Mouse (Mus musculus): ENCODE results near the gene Nat14. TPM values are rescaled to one million over a fixed set of nuclear protein-coding genes. Genes with fewer than 3 reads are reported as not detected.
"Not testable (repeated sequence)": the region's sequence is repeated elsewhere in the genome, so short reads cannot be mapped to it uniquely, and the experiment has no call there.

The Nat14 gene
- polyA plus RNA-seq (2015; fragmentation: Nextera tagmentation; extraction: Ambion mirVana) = 3.0 and 4.0 TPM in 2 replicates

- Histone ChIP-seq H3K36me3 (ENCODE audit: control insufficient read depth, insufficient read depth, low read length) (peaks cover 18% of the 10 kb centered on the region; the same call in 1 of the 2 replicates), H3K4me3 (replicated peaks; ENCODE audit: low read length) (peak within 1 kb of the TSS; percentile 35), H3K9me3 (replicated peaks; ENCODE audit: control insufficient read depth, low read length) (no peaks in the 10 kb centered on the region), H3K4me1 (ENCODE audit: control insufficient read depth, insufficient read depth, low read length) (peaks cover 44% of the 10 kb centered on the region), H3K9ac (ENCODE audit: low read length) (peak within 1 kb of the TSS; percentile 58), H3K27me3 (ENCODE audit: control insufficient read depth, insufficient read depth, low read length) (no peaks in the 10 kb centered on the region), H3K4me2 (ENCODE audit: low read depth, low read length) (peak within 1 kb of the TSS; percentile 62), H3K27ac (ENCODE audit: low read length) (peak within 1 kb of the TSS; percentile 36)
- WGBS = 35% methylated on average over 8 of the region's 8 CpGs
- ATAC-seq (ENCODE audit: insufficient read depth, low FRiP score) = no peak
Measured at GRCm38 (mm10) chr7:4921824-4922482, at the start of gene Nat14. Gene Nat14 (plus strand): TSS chr7:4922028.

GRCm38 (mm10) chr7:4876753-4877221, 45.0 kb upstream of the Nat14 start, which contains the start of gene Isoc2a:
Gene Isoc2a (plus strand): TSS chr7:4877153.
- H3K4me2 ChIP-seq (ENCODE audit: low read depth, low read length) = peak within 1 kb of the TSS; percentile 92
- H3K27ac ChIP-seq (ENCODE audit: low read length) = peak within 1 kb of the TSS; percentile 73
- peak within 1 kb of the TSS; percentile 80 for H3K9ac ChIP-seq (ENCODE audit: low read length)
- WGBS = under 1% methylated on average over 22 of the region's 22 CpGs
- no peaks in the 10 kb centered on the region for H3K9me3 ChIP-seq (replicated peaks; ENCODE audit: control insufficient read depth, low read length)
- H3K36me3 ChIP-seq (ENCODE audit: control insufficient read depth, insufficient read depth, low read length) = no peaks in the 10 kb centered on the region
- H3K27me3 ChIP-seq (ENCODE audit: control insufficient read depth, insufficient read depth, low read length) = no peaks in the 10 kb centered on the region
- H3K4me3 ChIP-seq (replicated peaks; ENCODE audit: low read length) = peak within 1 kb of the TSS; percentile 76
- peak; percentile 100 for ATAC-seq (ENCODE audit: insufficient read depth, low FRiP score)
- H3K4me1 ChIP-seq (ENCODE audit: control insufficient read depth, insufficient read depth, low read length) = peaks cover 14% of the 10 kb centered on the region

- Histone ChIP-seq H3K27ac (ENCODE audit: low read length) (peak overlapping the region; percentile 72), H3K27me3 (ENCODE audit: control insufficient read depth, insufficient read depth, low read length) (no peaks in the 10 kb centered on the region), H3K9ac (ENCODE audit: low read length) (peak overlapping the region; percentile 80), H3K9me3 (replicated peaks; ENCODE audit: control insufficient read depth, low read length) (no peaks in the 10 kb centered on the region), H3K4me3 (replicated peaks; ENCODE audit: low read length) (peak overlapping the region; percentile 76), H3K36me3 (ENCODE audit: control insufficient read depth, insufficient read depth, low read length) (no peaks in the 10 kb centered on the region), H3K4me1 (ENCODE audit: control insufficient read depth, insufficient read depth, low read length) (peaks cover 14% of the 10 kb centered on the region), H3K4me2 (ENCODE audit: low read depth, low read length) (peak overlapping the region; percentile 92)
- ATAC-seq (ENCODE audit: insufficient read depth, low FRiP score) = no peak
- WGBS = 8% methylated on average over 11 of the region's 11 CpGs
Measured at GRCm38 (mm10) chr7:4877226-4877625, 44.6 kb upstream of the Nat14 start.

GRCm38 (mm10) chr7:4878186-4878585, 43.6 kb upstream of the Nat14 start:
- H3K4me1 ChIP-seq (ENCODE audit: control insufficient read depth, insufficient read depth, low read length) = peaks cover 14% of the 10 kb centered on the region
- H3K27ac ChIP-seq (ENCODE audit: low read length) = no peak overlapping the region
- H3K9ac ChIP-seq (ENCODE audit: low read length) = no peak overlapping the region
- no peaks in the 10 kb centered on the region for H3K27me3 ChIP-seq (ENCODE audit: control insufficient read depth, insufficient read depth, low read length)
- H3K4me3 ChIP-seq (replicated peaks; ENCODE audit: low read length) = no peak overlapping the region
- H3K4me2 ChIP-seq (ENCODE audit: low read depth, low read length) = peak overlapping the region; percentile 92; the same call in 1 of the 2 replicates
- no peak for ATAC-seq (ENCODE audit: insufficient read depth, low FRiP score)
- H3K9me3 ChIP-seq (replicated peaks; ENCODE audit: control insufficient read depth, low read length) = no peaks in the 10 kb centered on the region
- H3K36me3 ChIP-seq (ENCODE audit: control insufficient read depth, insufficient read depth, low read length) = no peaks in the 10 kb centered on the region

- H3K4me3 ChIP-seq (replicated peaks; ENCODE audit: low read length); H3K9me3 ChIP-seq (replicated peaks; ENCODE audit: control insufficient read depth, low read length); H3K27me3 ChIP-seq (ENCODE audit: control insufficient read depth, insufficient read depth, low read length); H3K27ac ChIP-seq (ENCODE audit: low read length); H3K9ac ChIP-seq (ENCODE audit: low read length); ATAC-seq (ENCODE audit: insufficient read depth, low FRiP score); H3K4me2 ChIP-seq (ENCODE audit: low read depth, low read length); H3K36me3 ChIP-seq (ENCODE audit: control insufficient read depth, insufficient read depth, low read length): not testable (repeated sequence)
- WGBS = 90% methylated on average over 1 of the region's 1 CpGs
- H3K4me1 ChIP-seq (ENCODE audit: control insufficient read depth, insufficient read depth, low read length) = peaks cover 14% of the 10 kb centered on the region
Measured at GRCm38 (mm10) chr7:4879036-4879435, 42.8 kb upstream of the Nat14 start.

- Histone ChIP-seq H3K27ac (ENCODE audit: low read length) (no peak overlapping the region), H3K4me1 (ENCODE audit: control insufficient read depth, insufficient read depth, low read length) (no peaks in the 10 kb centered on the region), H3K4me2 (ENCODE audit: low read depth, low read length) (no peak overlapping the region), H3K9ac (ENCODE audit: low read length) (no peak overlapping the region), H3K9me3 (replicated peaks; ENCODE audit: control insufficient read depth, low read length) (no peaks in the 10 kb centered on the region), H3K4me3 (replicated peaks; ENCODE audit: low read length) (no peak overlapping the region), H3K27me3 (ENCODE audit: control insufficient read depth, insufficient read depth, low read length) (no peaks in the 10 kb centered on the region), H3K36me3 (ENCODE audit: control insufficient read depth, insufficient read depth, low read length) (no peaks in the 10 kb centered on the region)
- ATAC-seq (ENCODE audit: insufficient read depth, low FRiP score) = no peak
- 33% methylated on average over 4 of the region's 4 CpGs for WGBS
Measured at GRCm38 (mm10) chr7:4886680-4887079, 35.1 kb upstream of the Nat14 start.

GRCm38 (mm10) chr7:4895186-4895585, 26.6 kb upstream of the Nat14 start:
- H3K4me3 ChIP-seq (replicated peaks; ENCODE audit: low read length) = no peak overlapping the region
- H3K9me3 ChIP-seq (replicated peaks; ENCODE audit: control insufficient read depth, low read length) = no peaks in the 10 kb centered on the region
- H3K4me2 ChIP-seq (ENCODE audit: low read depth, low read length) = no peak overlapping the region
- no peak for ATAC-seq (ENCODE audit: insufficient read depth, low FRiP score)
- no peaks in the 10 kb centered on the region for H3K36me3 ChIP-seq (ENCODE audit: control insufficient read depth, insufficient read depth, low read length)
- no peaks in the 10 kb centered on the region for H3K27me3 ChIP-seq (ENCODE audit: control insufficient read depth, insufficient read depth, low read length)
- no peak overlapping the region for H3K27ac ChIP-seq (ENCODE audit: low read length)
- WGBS = 53% methylated on average over 11 of the region's 11 CpGs
- peaks cover 9% of the 10 kb centered on the region; the same call in 1 of the 2 replicates for H3K4me1 ChIP-seq (ENCODE audit: control insufficient read depth, insufficient read depth, low read length)
- no peak overlapping the region for H3K9ac ChIP-seq (ENCODE audit: low read length)

GRCm38 (mm10) chr7:4898851-4899648, 22.8 kb upstream of the Nat14 start:
- H3K9me3 ChIP-seq (replicated peaks; ENCODE audit: control insufficient read depth, low read length) = peaks cover 3% of the 10 kb centered on the region; the same call in 1 of the 2 replicates
- no peaks in the 10 kb centered on the region for H3K27me3 ChIP-seq (ENCODE audit: control insufficient read depth, insufficient read depth, low read length)
- no peak overlapping the region for H3K27ac ChIP-seq (ENCODE audit: low read length)
- ATAC-seq (ENCODE audit: insufficient read depth, low FRiP score) = peak; percentile 55; the same call in 1 of the 2 replicates
- H3K9ac ChIP-seq (ENCODE audit: low read length) = peak overlapping the region; percentile 47
- H3K4me3 ChIP-seq (replicated peaks; ENCODE audit: low read length) = peak overlapping the region; percentile 38
- peaks cover 12% of the 10 kb centered on the region; the same call in 1 of the 2 replicates for H3K4me1 ChIP-seq (ENCODE audit: control insufficient read depth, insufficient read depth, low read length)
- peak overlapping the region; percentile 64 for H3K4me2 ChIP-seq (ENCODE audit: low read depth, low read length)
- whole genome bisulfite sequencing = 18% methylated on average over 18 of the region's 18 CpGs
- no peaks in the 10 kb centered on the region for H3K36me3 ChIP-seq (ENCODE audit: control insufficient read depth, insufficient read depth, low read length)

Measured in stomach, embryonic 16.5 days (tissue).